Mouse (Mus musculus): ENCODE measurements around the gene Tsc2.

The Tsc2 gene

GRCm38 (mm10) chr17:24604557-24604956 lies 27.9 kb downstream of the Tsc2 start:
- DNase-seq = no peak

- DNase-seq = no peak
Observed at GRCm38 (mm10) chr17:24603961-24604360, 28.5 kb downstream of the Tsc2 start.

DNA sequence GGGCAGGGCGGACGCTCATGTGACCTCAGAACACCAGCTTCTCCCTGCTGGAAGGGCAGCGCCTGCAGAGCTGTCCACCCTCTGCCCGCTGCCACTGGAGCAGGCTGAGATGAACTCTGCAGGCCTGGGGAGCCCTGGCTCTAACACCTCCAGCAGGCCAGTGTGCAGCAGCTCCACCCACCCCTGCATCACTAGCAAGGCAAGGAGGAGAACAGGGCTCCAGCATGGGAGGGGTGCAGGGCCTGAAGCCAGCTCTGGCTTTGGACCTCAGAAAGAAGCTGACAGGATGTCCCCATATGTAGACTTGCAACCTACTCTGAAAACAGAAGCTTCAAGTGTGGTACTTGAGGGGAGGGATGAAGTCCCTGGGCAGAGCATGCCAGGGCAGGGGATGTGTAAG lies 31.9 kb downstream of the Tsc2 start:
- no peak for DNase-seq

DNA sequence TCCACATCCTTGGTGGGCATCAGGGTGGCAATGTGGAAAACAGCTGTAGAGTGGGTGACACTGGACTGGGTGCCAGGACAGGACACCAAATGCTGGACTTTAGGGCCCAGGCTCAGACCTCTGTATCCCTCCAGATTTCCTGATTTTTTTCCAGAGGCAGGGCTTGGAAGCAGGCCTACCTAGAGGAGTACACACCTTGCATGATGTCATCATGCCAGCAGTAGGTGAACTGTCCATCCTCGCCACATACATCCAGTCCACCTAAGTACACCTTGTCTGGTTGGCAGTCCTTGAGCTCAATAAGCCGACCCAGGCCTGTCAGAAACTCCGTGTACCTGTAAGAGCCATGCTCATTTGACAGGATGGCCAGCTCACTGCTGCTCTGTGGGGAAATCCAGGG lies 34.4 kb downstream of the Tsc2 start:
- no peak for DNase-seq

GRCm38 (mm10) chr17:24596471-24597183 lies 35.8 kb downstream of the Tsc2 start:
- DNase-seq = no peak

DNA sequence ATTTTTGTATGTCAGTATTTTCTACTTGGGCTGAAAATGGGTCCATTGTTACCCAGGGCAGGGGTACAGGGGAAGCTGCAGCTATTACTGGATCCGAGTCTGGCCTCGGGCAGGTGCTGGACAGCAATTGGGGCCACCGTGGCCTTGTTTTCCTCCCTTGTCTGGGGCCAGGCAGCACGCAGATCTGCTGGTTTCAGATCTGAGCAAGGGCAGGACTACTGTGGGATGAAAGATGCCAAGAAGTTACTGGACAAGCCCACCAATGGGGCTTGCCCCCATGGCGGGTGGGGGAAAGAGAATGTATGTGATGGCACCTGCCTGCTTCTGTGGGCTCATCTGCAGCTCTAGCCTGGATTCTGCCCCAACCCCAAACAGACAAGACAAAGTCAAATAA lies 36.4 kb downstream of the Tsc2 start:
- DNase-seq = no peak

- peak; percentile 14 for DNase-seq
Observed at GRCm38 (mm10) chr17:24595126-24596072, 37.0 kb downstream of the Tsc2 start.

GRCm38 (mm10) chr17:24593992-24594890 lies 38.2 kb downstream of the Tsc2 start:
- no peak for DNase-seq

- no peak for DNase-seq
Observed at GRCm38 (mm10) chr17:24593248-24593647, 39.2 kb downstream of the Tsc2 start.

DNA sequence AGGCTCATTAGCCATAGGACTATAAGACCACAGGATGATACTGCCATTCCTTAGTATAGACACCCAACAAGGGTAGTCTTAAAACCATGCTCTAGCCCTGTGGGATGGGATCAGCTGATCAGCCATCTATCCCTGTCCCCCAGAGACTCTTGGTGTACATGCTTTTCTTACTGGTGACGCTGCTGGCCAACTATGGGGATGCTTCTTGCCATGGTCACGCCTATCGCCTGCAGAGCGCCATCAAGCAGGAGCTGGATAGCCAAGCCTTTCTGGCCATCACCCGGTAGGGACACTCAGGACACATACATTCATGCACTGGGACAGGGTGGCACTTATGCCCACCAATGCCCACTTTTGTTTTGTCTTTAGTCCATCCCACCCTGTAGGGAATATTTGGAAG lies 40.7 kb downstream of the Tsc2 start:
- DNase-seq = no peak

- no peak for DNase-seq
Observed at GRCm38 (mm10) chr17:24590943-24591342, 41.5 kb downstream of the Tsc2 start.

DNA sequence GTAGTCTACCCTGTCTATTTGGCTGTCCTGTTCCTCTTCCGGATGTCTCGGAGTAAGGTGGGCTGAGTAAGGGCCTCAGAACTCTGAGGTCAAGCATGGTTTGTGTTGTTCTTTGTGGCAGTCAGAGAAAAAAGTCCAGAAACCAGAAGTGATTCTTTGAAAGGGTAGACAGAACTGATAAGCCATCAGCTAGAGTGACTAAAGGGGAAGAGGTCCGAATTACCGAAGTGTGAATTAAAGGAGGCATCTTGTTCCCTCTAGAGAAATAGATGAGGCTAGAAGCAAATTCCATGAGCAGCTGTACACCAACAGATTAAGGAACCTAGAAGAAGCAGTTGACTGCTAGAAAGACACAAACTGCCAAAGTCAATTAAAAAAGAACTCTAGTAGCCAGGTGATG lies 45.9 kb downstream of the Tsc2 start:
- DNase-seq = no peak

GRCm38 (mm10) chr17:24584520-24584919 lies 47.9 kb downstream of the Tsc2 start:
- DNase-seq = no peak

- no peak for DNase-seq
Observed at GRCm38 (mm10) chr17:24583599-24584460, 48.6 kb downstream of the Tsc2 start.

GRCm38 (mm10) chr17:24580287-24580686 lies 52.1 kb downstream of the Tsc2 start:
- DNase-seq = no peak

DNA sequence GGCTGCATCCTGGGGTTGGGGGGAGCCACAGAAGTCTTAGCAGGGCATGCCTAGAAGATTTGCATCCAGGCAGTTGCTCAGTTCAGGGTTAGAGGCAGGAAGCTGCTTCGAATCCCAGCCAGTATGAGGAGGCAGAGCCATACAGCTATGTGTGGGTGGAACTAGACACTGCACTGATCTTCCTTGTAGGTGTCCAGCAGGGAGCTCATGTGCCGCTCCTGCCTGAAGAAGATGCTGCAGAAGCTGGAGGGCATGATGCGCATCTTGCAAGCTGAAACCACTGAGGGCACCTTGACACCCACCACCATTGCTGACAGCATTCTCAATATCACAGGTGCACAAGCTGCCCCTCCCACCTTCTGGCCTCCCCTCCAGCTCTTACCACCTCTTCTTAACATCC lies 52.9 kb downstream of the Tsc2 start:
- no peak for DNase-seq

- no peak for DNase-seq
Observed at GRCm38 (mm10) chr17:24573811-24574210, 58.6 kb downstream of the Tsc2 start.

DNA sequence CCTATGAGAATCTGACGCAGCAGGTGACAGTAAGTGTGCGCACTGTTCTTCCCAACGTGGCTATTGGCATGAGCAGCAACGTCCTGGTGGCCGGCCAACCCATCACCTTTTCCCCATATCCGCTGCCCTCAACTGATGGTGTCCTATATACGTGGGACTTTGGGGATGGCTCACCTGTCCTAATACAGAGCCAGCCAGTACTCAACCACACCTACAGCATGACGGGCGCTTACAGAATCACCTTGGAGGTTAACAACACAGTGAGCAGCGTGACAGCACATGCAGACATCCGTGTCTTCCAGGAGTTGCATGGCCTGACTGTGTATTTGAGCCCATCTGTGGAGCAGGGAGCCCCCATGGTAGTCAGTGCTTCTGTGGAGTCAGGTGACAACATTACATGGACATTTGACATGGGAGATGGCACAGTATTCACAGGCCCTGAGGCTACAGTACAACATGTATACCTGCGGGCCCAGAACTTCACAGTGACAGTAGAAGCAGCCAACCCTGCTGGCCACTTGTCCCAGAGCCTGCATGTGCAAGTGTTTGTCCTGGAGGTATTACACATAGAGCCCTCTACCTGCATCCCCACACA lies 59.7 kb downstream of the Tsc2 start:
- no peak for DNase-seq

DNA sequence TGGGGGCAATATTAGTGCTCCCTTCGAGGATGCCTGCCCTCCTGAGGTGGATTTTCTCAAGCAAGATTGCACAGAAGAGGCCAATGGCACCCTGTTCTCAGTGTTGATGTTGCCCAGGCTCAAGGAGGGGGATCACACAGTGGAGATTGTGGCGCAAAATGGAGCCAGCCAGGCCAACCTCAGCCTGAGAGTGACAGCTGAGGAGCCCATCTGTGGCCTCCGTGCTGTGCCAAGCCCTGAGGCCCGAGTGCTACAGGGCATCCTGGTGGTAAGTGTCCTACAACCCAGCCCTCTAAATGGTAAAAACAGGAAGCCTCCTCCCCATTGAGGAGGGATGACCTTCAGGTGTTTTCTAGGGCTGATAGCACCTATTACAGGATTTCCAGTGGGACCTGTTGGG lies 62.6 kb downstream of the Tsc2 start:
- no peak for DNase-seq

- DNase-seq = no peak
Observed at GRCm38 (mm10) chr17:24567034-24567779, 65.2 kb downstream of the Tsc2 start.

DNA sequence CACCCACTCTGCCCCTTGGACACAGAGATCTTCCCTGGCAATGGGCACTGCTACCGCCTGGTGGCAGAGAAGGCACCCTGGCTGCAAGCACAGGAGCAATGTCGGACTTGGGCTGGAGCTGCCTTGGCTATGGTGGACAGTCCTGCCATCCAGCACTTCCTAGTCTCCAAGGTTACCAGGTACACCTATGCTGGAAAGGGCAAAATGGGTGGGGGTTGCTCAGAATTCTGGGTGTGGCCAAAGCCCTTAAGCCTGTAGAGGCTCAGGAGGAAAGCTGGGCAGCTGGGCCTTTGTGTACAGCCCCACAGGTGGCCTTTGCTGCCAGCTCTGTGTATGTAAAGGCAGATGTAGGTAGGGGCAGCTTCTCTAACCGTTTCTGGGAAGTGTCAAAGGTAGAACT lies 66.6 kb downstream of the Tsc2 start:
- DNase-seq = no peak
